Mouse (Mus musculus) neural tube, embryonic 12.5 days (tissue): Measurements from ENCODE around the gene Dhrs1. TPM values are rescaled to one million over a fixed set of nuclear protein-coding genes. Genes with fewer than 3 reads are reported as not detected.
A peak's percentile ranks its signal among the peaks of the same experiment; 100 is the strongest.

Source experiments
- ATAC-seq: fragments of 200-750 bp; cut with Nextera tagmentation; 2 replicates; pipeline ENCODE4 v1.8.0; 2017; ENCODE audit warnings: low read depth, mild to moderate bottlenecking, moderate TSS enrichment, moderate library complexity; ENCODE audit not compliant: low FRiP score
- H3K27ac ChIP-seq: fragments of 300-500 bp; sonication (generic); 2 replicates; pipeline ENCODE4 v1.5.1; 2016
- H3K27me3 ChIP-seq: fragments of 300-500 bp; sonication (generic); replicated peaks from 2 replicates; pipeline ENCODE4 v1.6.1; 2016; ENCODE audit warnings: mild to moderate bottlenecking
- H3K36me3 ChIP-seq: fragments of 300-500 bp; sonication (generic); 2 replicates; pipeline ENCODE4 v1.6.1; 2016; ENCODE audit warnings: mild to moderate bottlenecking
- H3K4me1 ChIP-seq: fragments of 300-500 bp; sonication (generic); 2 replicates; pipeline ENCODE4 v1.6.1; 2016
- H3K4me2 ChIP-seq: fragments of 300-500 bp; sonication (generic); replicated peaks from 2 replicates; pipeline ENCODE4 v1.6.1; 2016; ENCODE audit warnings: mild to moderate bottlenecking
- H3K4me3 ChIP-seq: fragments of 300-500 bp; sonication (generic); 2 replicates; pipeline ENCODE4 v1.5.1; 2016
- H3K9ac ChIP-seq: fragments of 300-500 bp; sonication (generic); 2 replicates; pipeline ENCODE4 v1.6.1; 2016; ENCODE audit warnings: mild to moderate bottlenecking
- H3K9me3 ChIP-seq: fragments of 300-500 bp; sonication (generic); 2 replicates; pipeline ENCODE4 v1.6.1; 2016; ENCODE audit warnings: mild to moderate bottlenecking
- WGBS: fragments of 180-500 bp; shearing (Covaris S2); methylation state at CpG from one replicate; pipeline ENCODE4 v1.1.7; 2016; 5-methylcytosine and 5-hydroxymethylcytosine counted together
- polyA plus RNA-seq: library from polyadenylated mRNA; unstranded; fragments of >200 nt; fragmentation: Nextera tagmentation; extraction: Ambion mirVana; gene quantifications from 2 replicates; pipeline ENCODE4 v1.2.1, GENCODE M21; 2016

The Dhrs1 gene
- polyA plus RNA-seq, 1 experiment from 2014 or later: 81.8 TPM

GRCm38 (mm10) chr14:55716271-55716670, 29.2 kb downstream of the Dhrs1 start:
- peaks cover 26% of the 10 kb centered on the region for H3K36me3 ChIP-seq
- WGBS: 91% methylated on average over 6 of the region's 6 CpGs
- H3K9ac ChIP-seq: no peak overlapping the region
- no peaks in the 10 kb centered on the region for H3K9me3 ChIP-seq
- peaks cover 23% of the 10 kb centered on the region for H3K27me3 ChIP-seq
- no peak for ATAC-seq
- H3K4me1 ChIP-seq: 0 out of 2 replicates have a peak, but pooled peaks cover 3% of the 10 kb centered on the region
- H3K4me3 ChIP-seq: no peak overlapping the region
- H3K4me2 ChIP-seq: no peak overlapping the region
- H3K27ac ChIP-seq: no peak overlapping the region

GRCm38 (mm10) chr14:55714893-55715292, 30.6 kb downstream of the Dhrs1 start:
- Histone ChIP-seq H3K27ac (no peak overlapping the region), H3K4me2 (no peak overlapping the region), H3K4me3 (no peak overlapping the region), H3K9me3 (no peaks in the 10 kb centered on the region), H3K9ac (no peak overlapping the region), H3K27me3 (peaks cover 23% of the 10 kb centered on the region), H3K36me3 (peaks cover 22% of the 10 kb centered on the region), H3K4me1 (0 out of 2 replicates have a peak, but pooled peaks cover 3% of the 10 kb centered on the region)
- 44% methylated on average over 6 of the region's 6 CpGs for WGBS
- ATAC-seq: no peak

DNA sequence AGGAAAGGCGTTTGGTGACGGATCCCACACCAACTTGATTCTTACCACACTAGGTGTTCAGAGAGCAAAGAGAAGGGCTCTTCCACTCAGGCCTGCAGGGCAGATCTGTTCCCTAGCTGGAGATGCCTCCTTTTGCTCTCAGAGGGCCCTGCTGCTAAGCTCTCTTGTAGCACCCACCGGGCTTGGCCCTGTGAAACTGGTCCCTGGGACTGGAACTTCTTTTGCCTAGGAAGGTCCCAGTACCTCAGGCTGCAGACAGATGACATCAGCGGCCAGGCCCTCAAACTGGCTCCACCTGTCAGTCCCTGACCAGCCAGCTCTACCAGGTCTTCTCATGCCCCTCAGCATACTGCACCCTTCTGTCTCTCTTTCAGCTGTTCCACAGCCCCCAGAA, 31.8 kb downstream of the Dhrs1 start, which contains the start of gene Tgm1:
Gene Tgm1 (minus strand): TSS at position 198 of the 394 bp plus-strand sequence.
- Histone ChIP-seq H3K4me3 (no peak within 1 kb of the TSS), H3K4me2 (peak within 1 kb of the TSS; percentile 33), H3K9ac (no peak within 1 kb of the TSS), H3K27ac (no peak within 1 kb of the TSS), H3K36me3 (peaks cover 11% of the 10 kb centered on the region), H3K4me1 (0 out of 2 replicates have a peak, but pooled peaks cover 3% of the 10 kb centered on the region), H3K9me3 (no peaks in the 10 kb centered on the region), H3K27me3 (peaks cover 23% of the 10 kb centered on the region)
- WGBS: 24% methylated on average over 4 of the region's 4 CpGs
- no peak for ATAC-seq

DNA sequence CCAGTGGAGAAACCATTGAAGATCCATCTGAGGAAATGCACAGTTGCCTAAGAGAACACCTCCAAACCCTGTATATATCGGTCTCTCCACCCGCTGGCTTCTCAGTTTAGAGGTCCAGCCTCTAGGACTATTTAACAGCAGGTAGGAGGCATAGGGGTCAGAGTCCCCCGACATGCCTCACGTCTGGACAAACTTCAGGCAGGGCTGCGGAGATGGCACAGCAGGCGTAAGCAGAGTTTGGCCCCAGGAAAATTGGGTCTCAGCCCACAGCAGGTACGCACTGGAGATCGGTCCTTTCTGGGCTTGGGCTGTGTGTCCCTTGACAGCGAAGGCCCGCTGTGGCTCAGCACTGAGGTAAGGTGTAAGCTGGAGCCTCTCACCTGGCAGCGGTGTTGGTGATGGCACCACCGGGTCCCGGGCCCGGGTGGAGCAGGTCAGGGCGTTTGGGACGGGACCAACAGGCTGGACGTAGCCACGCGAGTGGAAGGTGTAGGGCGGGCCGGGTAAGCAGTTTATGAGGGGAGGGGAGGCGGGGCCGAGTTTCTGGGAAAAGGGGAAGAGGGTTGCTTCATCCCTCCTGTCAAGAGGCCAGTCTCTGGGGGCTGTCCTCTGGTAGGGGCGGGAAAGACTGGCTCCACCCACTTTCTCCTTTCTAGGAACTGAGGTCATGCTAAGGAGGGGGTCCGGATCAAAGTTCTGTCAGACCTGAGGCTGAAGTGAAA, 32.3 kb downstream of the Dhrs1 start:
- Histone ChIP-seq H3K27ac (no peak overlapping the region), H3K27me3 (peaks cover 23% of the 10 kb centered on the region), H3K9me3 (no peaks in the 10 kb centered on the region), H3K4me2 (peak overlapping the region; percentile 33), H3K9ac (no peak overlapping the region), H3K4me1 (0 out of 2 replicates have a peak, but pooled peaks cover 3% of the 10 kb centered on the region), H3K36me3 (peaks cover 6% of the 10 kb centered on the region; the same call in 1 of the 2 replicates), H3K4me3 (no peak overlapping the region)
- no peak for ATAC-seq
- 12% methylated on average over 24 of the region's 25 CpGs for WGBS

- H3K4me3 ChIP-seq: no peak overlapping the region
- no peak overlapping the region for H3K9ac ChIP-seq
- peaks cover 23% of the 10 kb centered on the region for H3K27me3 ChIP-seq
- no peak overlapping the region for H3K4me2 ChIP-seq
- no peaks in the 10 kb centered on the region for H3K36me3 ChIP-seq
- ATAC-seq: no peak
- no peaks in the 10 kb centered on the region for H3K9me3 ChIP-seq
- WGBS: 80% methylated on average over 7 of the region's 7 CpGs
- 0 out of 2 replicates have a peak, but pooled peaks cover 3% of the 10 kb centered on the region for H3K4me1 ChIP-seq
- H3K27ac ChIP-seq: no peak overlapping the region
These were observed 33.7 kb downstream of the Dhrs1 start for GRCm38 (mm10) chr14:55711786-55712185.

DNA sequence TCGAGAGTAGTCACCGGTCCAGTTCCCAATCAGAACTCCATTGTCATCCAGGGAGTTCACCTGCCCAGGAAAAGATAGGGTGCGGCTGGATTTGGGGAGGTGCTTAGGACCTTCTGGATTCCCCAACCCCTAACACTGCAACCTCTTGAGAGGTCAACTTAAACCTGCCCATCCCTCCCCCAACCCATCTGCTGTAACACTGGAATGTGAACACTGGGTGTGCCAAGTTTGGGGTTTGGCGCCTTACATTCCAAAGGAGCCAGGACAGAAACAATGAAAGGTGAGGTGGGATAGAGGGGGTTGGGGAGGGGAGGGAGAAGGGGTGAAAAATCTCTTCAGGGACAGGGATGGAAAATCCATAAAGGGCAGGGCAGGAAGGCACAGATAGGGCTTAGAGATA, 36.0 kb downstream of the Dhrs1 start:
- no peak overlapping the region for H3K4me3 ChIP-seq
- 88% methylated on average over 4 of the region's 4 CpGs for WGBS
- no peak overlapping the region for H3K4me2 ChIP-seq
- H3K9me3 ChIP-seq: no peaks in the 10 kb centered on the region
- H3K9ac ChIP-seq: no peak overlapping the region
- no peak for ATAC-seq
- H3K4me1 ChIP-seq: 0 out of 2 replicates have a peak, but pooled peaks cover 3% of the 10 kb centered on the region
- H3K36me3 ChIP-seq: no peaks in the 10 kb centered on the region
- H3K27me3 ChIP-seq: peaks cover 23% of the 10 kb centered on the region
- no peak overlapping the region for H3K27ac ChIP-seq

DNA sequence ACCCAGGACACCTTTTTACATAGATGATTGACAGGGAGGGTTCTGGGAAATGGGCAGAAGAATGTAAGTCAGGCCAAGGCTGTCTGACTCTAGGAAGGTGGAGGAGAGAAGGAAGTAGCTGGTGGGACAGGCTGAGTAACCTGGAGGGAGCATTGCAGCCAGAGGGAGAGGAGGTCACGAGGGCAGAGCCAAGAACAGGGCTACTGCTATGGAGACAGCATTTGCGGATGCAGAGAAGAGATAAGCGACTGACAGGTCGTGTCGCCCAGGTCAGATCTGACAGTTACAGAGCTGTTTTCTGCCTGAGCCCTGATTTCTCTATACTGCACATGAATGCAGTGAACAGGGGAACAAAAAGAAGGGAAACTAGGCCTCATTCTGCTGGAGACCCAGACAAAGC, 38.1 kb downstream of the Dhrs1 start:
- Histone ChIP-seq H3K9ac (no peak overlapping the region), H3K27ac (no peak overlapping the region), H3K4me1 (no peaks in the 10 kb centered on the region), H3K36me3 (no peaks in the 10 kb centered on the region), H3K4me2 (no peak overlapping the region), H3K27me3 (0 out of 2 replicates have a peak, but pooled peaks cover 6% of the 10 kb centered on the region), H3K4me3 (no peak overlapping the region), H3K9me3 (no peaks in the 10 kb centered on the region)
- 87% methylated on average over 5 of the region's 5 CpGs for WGBS
- no peak for ATAC-seq

GRCm38 (mm10) chr14:55706051-55706600, 39.4 kb downstream of the Dhrs1 start:
- Histone ChIP-seq H3K4me1 (no peaks in the 10 kb centered on the region), H3K27ac (no peak overlapping the region), H3K9me3 (no peaks in the 10 kb centered on the region), H3K4me2 (no peak overlapping the region), H3K27me3 (no peaks in the 10 kb centered on the region), H3K36me3 (no peaks in the 10 kb centered on the region), H3K4me3 (no peak overlapping the region), H3K9ac (no peak overlapping the region)
- ATAC-seq: no peak
- WGBS: 93% methylated on average over 8 of the region's 8 CpGs

DNA sequence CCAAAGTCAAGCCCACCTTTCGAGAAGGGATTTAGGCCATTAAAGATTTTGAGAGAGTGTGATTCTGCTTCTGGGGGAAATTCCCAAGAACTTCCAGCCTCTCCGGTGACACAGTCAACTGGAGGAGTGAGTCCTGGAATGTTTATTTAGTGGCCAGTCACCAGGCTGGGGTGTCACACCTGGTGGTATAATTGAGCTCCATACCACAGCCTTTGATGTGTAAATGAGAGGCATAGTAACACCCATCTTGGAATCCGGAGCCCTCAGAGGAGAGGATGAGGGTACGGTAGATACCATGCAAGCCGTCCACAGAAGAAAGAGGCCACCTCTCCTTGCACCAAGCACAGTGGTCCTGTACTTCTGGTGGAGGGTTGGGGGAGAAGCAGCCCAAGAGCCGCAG, 42.7 kb downstream of the Dhrs1 start:
- H3K9me3 ChIP-seq: no peaks in the 10 kb centered on the region
- no peak overlapping the region for H3K4me3 ChIP-seq
- whole genome bisulfite sequencing: 63% methylated on average over 6 of the region's 6 CpGs
- H3K27me3 ChIP-seq: no peaks in the 10 kb centered on the region
- H3K9ac ChIP-seq: no peak overlapping the region
- no peaks in the 10 kb centered on the region for H3K36me3 ChIP-seq
- no peak overlapping the region for H3K27ac ChIP-seq
- no peak for ATAC-seq
- H3K4me2 ChIP-seq: no peak overlapping the region
- no peaks in the 10 kb centered on the region for H3K4me1 ChIP-seq

DNA sequence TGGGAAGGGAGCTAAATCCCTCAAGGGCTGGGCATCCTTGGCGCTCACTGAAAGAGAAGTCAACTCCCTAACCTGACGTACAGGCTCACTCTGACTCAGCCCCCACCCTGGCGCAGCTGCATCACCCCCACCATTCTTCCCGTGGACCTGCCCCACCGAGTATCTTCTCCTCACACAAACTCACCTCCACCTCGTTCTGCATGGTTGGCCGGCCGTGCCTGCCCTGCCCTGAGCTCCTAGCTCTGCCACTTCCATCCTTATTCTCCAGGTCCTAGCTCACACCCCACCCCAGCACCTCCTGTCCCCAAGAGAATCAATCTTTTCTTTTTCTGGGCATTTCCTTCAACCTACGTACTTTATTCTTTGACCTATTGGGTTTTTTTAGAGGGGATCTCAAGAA, 44.4 kb downstream of the Dhrs1 start:
- H3K27me3 ChIP-seq: no peaks in the 10 kb centered on the region
- H3K27ac ChIP-seq: no peak overlapping the region
- no peak overlapping the region for H3K4me2 ChIP-seq
- ATAC-seq: no peak
- H3K4me1 ChIP-seq: no peaks in the 10 kb centered on the region
- no peaks in the 10 kb centered on the region for H3K9me3 ChIP-seq
- H3K9ac ChIP-seq: no peak overlapping the region
- WGBS: 77% methylated on average over 9 of the region's 9 CpGs
- H3K4me3 ChIP-seq: no peak overlapping the region
- no peaks in the 10 kb centered on the region for H3K36me3 ChIP-seq

DNA sequence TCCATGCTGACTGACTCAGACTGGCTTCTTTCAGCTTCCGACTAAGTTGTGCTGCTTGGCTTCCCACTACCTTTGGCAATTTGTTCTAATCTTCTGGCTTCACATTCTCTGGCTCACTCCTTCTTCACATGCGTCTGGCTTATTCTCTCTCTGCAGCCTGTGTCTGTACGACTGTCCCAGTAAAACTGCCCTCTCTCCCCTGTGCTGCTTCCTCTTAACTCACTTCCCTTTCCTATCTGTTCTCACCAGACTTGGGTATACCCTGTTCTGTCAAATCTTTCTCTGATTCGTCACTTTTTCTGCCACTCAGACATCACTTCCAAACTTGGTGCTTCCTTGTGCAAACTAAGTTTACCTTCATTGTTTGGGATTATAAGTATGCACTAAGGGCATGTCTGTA, 48.3 kb downstream of the Dhrs1 start:
- 87% methylated on average over 4 of the region's 4 CpGs for whole genome bisulfite sequencing
- Histone ChIP-seq H3K4me1 (no peaks in the 10 kb centered on the region), H3K4me3 (no peak overlapping the region), H3K27me3 (no peaks in the 10 kb centered on the region), H3K36me3 (no peaks in the 10 kb centered on the region), H3K9ac (no peak overlapping the region), H3K9me3 (no peaks in the 10 kb centered on the region), H3K27ac (no peak overlapping the region), H3K4me2 (no peak overlapping the region)
- ATAC-seq: no peak

- Histone ChIP-seq H3K4me2 (no peak overlapping the region), H3K27ac (no peak overlapping the region), H3K9ac (no peak overlapping the region), H3K9me3 (no peaks in the 10 kb centered on the region), H3K4me3 (no peak overlapping the region), H3K4me1 (no peaks in the 10 kb centered on the region), H3K36me3 (no peaks in the 10 kb centered on the region), H3K27me3 (no peaks in the 10 kb centered on the region)
- 81% methylated on average over 10 of the region's 10 CpGs for WGBS
- no peak for ATAC-seq
These were observed 56.1 kb downstream of the Dhrs1 start for GRCm38 (mm10) chr14:55689433-55689832.
